Mouse (Mus musculus) spleen, adult 2 months (tissue): Measurements from ENCODE around the gene Hist1h2bf. TPM values are rescaled to one million over a fixed set of nuclear protein-coding genes. Genes with fewer than 3 reads are reported as not detected.

Source experiments
- DNase-seq, 2 experiments: peaks; one replicate each; pipeline versions ENCODE4 v3.0.0 to v3.0.0-alpha.2; 2012 to 2021; ENCODE audit warnings: low spot score in 2 of 2, low read depth in 1 of 2
- H3K27ac ChIP-seq: fragments of 200-500 bp; 2 replicates; pipeline ENCODE4 v1.5.1; 2012; ENCODE audit warnings: low read length, inconsistent platforms; ENCODE audit not compliant: insufficient read depth
- H3K27me3 ChIP-seq: fragments of 200-500 bp; 2 replicates; pipeline ENCODE4 v1.6.1; 2012; ENCODE audit warnings: mild to moderate bottlenecking, moderate library complexity, low read length, inconsistent platforms; ENCODE audit not compliant: control insufficient read depth, insufficient read depth
- H3K36me3 ChIP-seq: fragments of 200-500 bp; 2 replicates; pipeline ENCODE4 v1.6.1; 2012; ENCODE audit warnings: mild to moderate bottlenecking, low read length, inconsistent platforms; ENCODE audit not compliant: control insufficient read depth, insufficient read depth
- H3K4me1 ChIP-seq: fragments of 200-500 bp; 2 replicates; pipeline ENCODE4 v1.6.1; 2011; ENCODE audit warnings: inconsistent platforms; ENCODE audit not compliant: control insufficient read depth, insufficient read depth, insufficient read length
- H3K4me3 ChIP-seq: fragments of 200-500 bp; 2 replicates; pipeline ENCODE4 v1.5.1; 2011; ENCODE audit warnings: mild to moderate bottlenecking, inconsistent platforms; ENCODE audit not compliant: insufficient read depth, insufficient read length; ENCODE audit errors: extremely low read depth
- CTCF ChIP-seq: fragments of 200-500 bp; IDR thresholded peaks from 2 replicates; pipeline ENCODE4 v1.5.1; 2011; ENCODE audit warnings: mild to moderate bottlenecking, inconsistent platforms; ENCODE audit not compliant: insufficient read depth, insufficient read length, insufficient replicate concordance; ENCODE audit errors: extremely low read depth
- POLR2A ChIP-seq: fragments of 200-500 bp; IDR thresholded peaks from 2 replicates; pipeline ENCODE4 v1.6.1; 2011; ENCODE audit warnings: low read depth, low read length, inconsistent platforms
- WGBS: fragments of 180-500 bp; shearing (Covaris S2); methylation state at CpG from one replicate; pipeline ENCODE4 v1.1.7; 2018; 5-methylcytosine and 5-hydroxymethylcytosine counted together
- polyA plus RNA-seq: library from polyadenylated mRNA; depleted of rRNA; stranded (reverse); fragments of >200 nt; gene quantifications from 2 replicates; pipeline ENCODE4 v1.2.3, GENCODE M21; 2012

The Hist1h2bf gene
- polyA plus RNA-seq, 1 experiment = 28.3 TPM

GRCm38 (mm10) chr13:23532262-23533075 lies 41.5 kb downstream of the Hist1h2bf start:
- H3K4me3 ChIP-seq = no peak overlapping the region
- no peaks in the 10 kb centered on the region for H3K36me3 ChIP-seq

GRCm38 (mm10) chr13:23530901-23531875 lies 42.8 kb downstream of the Hist1h2bf start, which contains the start of gene Hist1h4h:
Gene Hist1h4h (plus strand): TSS chr13:23531050.
- WGBS = under 1% methylated on average over 66 of the region's 70 CpGs
- Histone ChIP-seq H3K4me1 (peaks cover 3% of the 10 kb centered on the region; the same call in 1 of the 2 replicates), H3K27ac (peak within 1 kb of the TSS; percentile 86), H3K36me3 (no peaks in the 10 kb centered on the region), H3K4me3 (peak within 1 kb of the TSS; percentile 59), H3K27me3 (no peaks in the 10 kb centered on the region)
- peak; percentile 99 for TF ChIP-seq POLR2A
- no peak for TF ChIP-seq CTCF
- peak; percentile 91 to 93 for DNase-seq

More at GRCm38 (mm10) chr13:23532262-23533075, 41.5 kb downstream of the Hist1h2bf start:
- Histone ChIP-seq H3K4me1 (peaks cover 3% of the 10 kb centered on the region; the same call in 1 of the 2 replicates), H3K27ac (peak overlapping the region; percentile 20; the same call in 1 of the 2 replicates), H3K27me3 (no peaks in the 10 kb centered on the region)
- WGBS = 22% methylated on average over 9 of the region's 9 CpGs
- no peak for DNase-seq
- TF ChIP-seq POLR2A = no peak
- TF ChIP-seq CTCF = no peak

DNA sequence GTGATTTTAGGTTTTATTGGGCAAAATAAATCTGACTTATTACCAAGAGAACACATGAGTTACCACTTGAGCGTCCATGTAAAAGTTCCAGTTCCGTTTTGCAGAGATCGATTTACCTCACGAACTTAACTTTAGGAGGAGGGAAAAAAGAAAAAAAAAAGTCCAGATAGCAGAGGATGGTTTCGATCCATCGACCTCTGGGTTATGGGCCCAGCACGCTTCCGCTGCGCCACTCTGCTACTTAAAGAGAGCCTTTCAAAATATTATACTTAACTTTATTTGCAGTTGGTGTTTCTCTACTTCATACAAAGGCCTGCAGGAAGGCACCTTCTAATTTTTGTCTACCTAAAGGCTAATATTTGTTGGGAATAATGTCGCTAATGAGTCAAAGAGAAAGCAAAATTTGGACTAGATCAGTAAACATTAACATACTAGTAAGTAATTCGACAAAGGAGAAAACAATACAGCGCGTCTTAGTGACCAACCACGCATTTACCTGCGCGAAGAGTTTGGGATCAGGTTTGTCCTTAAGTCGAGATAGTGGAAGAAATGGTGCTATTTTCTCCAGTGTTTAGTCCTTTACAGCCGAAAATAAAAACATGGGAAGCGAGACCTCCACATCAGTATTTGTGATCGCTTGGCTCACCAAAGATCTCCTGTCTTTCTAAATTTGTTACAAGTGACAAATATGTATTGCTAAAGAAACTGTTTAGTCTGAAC lies 43.7 kb downstream of the Hist1h2bf start:
- TF ChIP-seq CTCF (no peak), POLR2A (no peak)
- Histone ChIP-seq H3K27ac (peak overlapping the region; percentile 86), H3K4me3 (peak overlapping the region; percentile 59), H3K4me1 (peaks cover 3% of the 10 kb centered on the region; the same call in 1 of the 2 replicates), H3K36me3 (no peaks in the 10 kb centered on the region), H3K27me3 (no peaks in the 10 kb centered on the region)
- DNase-seq = peak; percentile 50 to 69
- WGBS = under 1% methylated on average over 20 of the region's 20 CpGs

DNA sequence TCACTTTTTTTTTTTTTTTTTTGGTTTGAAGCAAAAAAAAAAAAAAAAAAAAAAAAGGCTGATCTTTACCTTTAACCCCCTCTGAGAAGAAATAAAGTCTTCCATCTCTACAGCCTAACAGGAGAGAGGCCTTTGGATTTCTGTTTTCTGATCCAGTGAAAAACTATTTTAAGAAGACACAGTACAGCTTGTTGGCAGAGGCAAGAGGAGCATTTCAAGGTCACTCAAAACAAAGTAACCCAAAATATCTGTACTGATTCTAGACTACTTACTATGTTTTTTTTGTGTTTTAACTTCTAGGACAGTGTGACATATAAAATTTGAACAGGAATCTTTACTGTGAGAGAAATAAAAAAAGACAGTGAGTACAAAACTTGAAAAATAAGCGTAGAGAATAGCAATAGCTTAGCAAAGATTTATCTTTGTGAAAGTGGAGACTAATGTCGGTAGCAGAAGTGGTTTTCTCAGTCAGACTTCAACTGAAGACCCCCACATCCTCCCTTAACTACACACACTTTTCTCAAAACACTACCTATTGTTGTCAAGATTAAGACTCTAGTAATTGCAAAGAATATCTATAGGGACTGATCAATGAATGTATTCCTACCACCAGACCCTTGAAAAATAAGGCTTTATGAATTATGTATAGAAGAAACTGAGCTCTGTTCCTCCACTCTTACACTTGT lies 44.4 kb downstream of the Hist1h2bf start:
- Histone ChIP-seq H3K27me3 (no peaks in the 10 kb centered on the region), H3K4me3 (no peak overlapping the region), H3K36me3 (no peaks in the 10 kb centered on the region), H3K27ac (no peak overlapping the region), H3K4me1 (peaks cover 3% of the 10 kb centered on the region; the same call in 1 of the 2 replicates)
- TF ChIP-seq CTCF = no peak
- no peak for TF ChIP-seq POLR2A
- DNase-seq = no peak
- WGBS = 21% methylated on average over 2 of the region's 2 CpGs

GRCm38 (mm10) chr13:23529005-23529404 lies 45.0 kb downstream of the Hist1h2bf start:
- Histone ChIP-seq H3K36me3 (no peaks in the 10 kb centered on the region), H3K27me3 (no peaks in the 10 kb centered on the region), H3K4me3 (no peak overlapping the region), H3K27ac (no peak overlapping the region), H3K4me1 (no peaks in the 10 kb centered on the region)
- no peak for DNase-seq
- WGBS = 92% methylated on average over 5 of the region's 5 CpGs
- no peak for TF ChIP-seq POLR2A
- no peak for TF ChIP-seq CTCF

DNA sequence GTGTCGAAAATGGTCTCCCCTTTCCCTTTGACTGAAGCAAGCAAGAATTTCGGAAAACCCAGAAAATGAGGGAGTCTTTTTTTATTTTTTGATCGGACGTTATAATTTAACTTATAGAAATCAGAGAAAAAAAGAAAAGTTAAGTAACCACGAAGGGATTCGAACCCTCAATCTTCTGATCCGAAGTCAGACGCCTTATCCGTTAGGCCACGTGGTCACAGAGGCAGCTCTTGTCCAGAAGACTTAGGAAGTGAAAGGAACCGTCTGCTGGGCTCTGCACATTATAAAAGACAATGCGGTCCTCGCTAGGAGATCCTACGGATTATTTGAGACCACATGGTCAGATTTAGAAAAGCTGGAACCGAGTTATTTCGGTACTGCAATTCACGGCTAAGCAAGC lies 47.7 kb downstream of the Hist1h2bf start:
- DNase-seq = peak; percentile 80 to 81
- Histone ChIP-seq H3K27ac (no peak overlapping the region), H3K4me1 (no peaks in the 10 kb centered on the region), H3K4me3 (peak overlapping the region; percentile 43), H3K36me3 (no peaks in the 10 kb centered on the region), H3K27me3 (no peaks in the 10 kb centered on the region)
- WGBS = under 1% methylated on average over 17 of the region's 17 CpGs
- TF ChIP-seq CTCF (no peak), POLR2A (no peak)
